Mouse (Mus musculus) heart, adult 2 months (tissue): ENCODE data around the gene Slamf9.

Source experiments
- CTCF ChIP-seq: fragments of 200-600 bp; IDR thresholded peaks from 2 replicates; pipeline ENCODE4 v1.8.1; 2022; ENCODE audit warnings: antibody characterized with exemption, mild to moderate bottlenecking, moderate library complexity
- EP300 ChIP-seq: fragments of 200-500 bp; IDR thresholded peaks from 2 replicates; pipeline ENCODE4 v1.6.1; 2011; ENCODE audit warnings: low read depth, low read length, control low read depth; ENCODE audit not compliant: insufficient read depth
- POLR2A ChIP-seq: fragments of 200-500 bp; IDR thresholded peaks from 2 replicates; pipeline ENCODE4 v1.6.1; 2011; ENCODE audit warnings: mild to moderate bottlenecking, low read depth, low read length, control low read depth; ENCODE audit not compliant: insufficient read depth

DNA sequence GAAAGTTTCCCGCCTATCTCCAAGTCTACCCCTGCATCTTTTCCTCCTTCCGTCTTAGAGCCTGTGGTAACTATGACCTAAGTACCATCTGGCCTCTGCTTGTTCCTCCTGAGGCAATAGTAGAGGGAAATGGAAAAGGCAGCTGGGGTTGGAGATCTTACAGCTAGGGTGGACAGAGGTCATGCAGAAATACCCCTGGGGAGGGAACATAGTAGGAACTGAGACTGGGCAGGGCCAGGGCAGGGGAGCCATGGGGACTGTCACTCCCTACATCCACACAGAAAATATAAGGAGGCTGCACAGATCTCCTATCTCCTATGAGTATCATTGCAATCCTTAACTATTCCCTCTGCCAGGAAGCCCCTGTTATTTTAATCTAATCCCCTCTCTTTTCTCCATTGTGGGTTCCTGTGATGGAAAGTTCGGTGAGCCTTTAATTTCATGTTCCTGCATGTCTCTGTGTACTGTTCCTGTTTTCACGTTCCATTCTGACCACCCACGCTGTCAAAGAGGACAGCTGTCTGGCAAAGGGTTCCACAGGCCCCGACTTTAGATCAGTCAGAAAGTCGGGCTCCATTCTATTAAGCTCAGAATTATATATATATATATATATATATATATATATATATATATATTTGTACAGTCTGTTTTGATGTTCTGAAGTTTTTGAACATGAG lies 19.0 kb upstream of the Slamf9 start:
- TF ChIP-seq POLR2A, result no peak
- TF ChIP-seq EP300, result no peak
- no peak for TF ChIP-seq CTCF
